Mouse (Mus musculus) megakaryocyte progenitor cell, adult 5-6 weeks (primary cell): ENCODE data around the gene Pdhx. TPM values are rescaled to one million over a fixed set of nuclear protein-coding genes. Genes with fewer than 3 reads are reported as not detected.

Experiments used
- ATAC-seq: replicated peaks from 2 replicates; pipeline ENCODE4 v1.8.0; 2016; ENCODE audit warnings: mild to moderate bottlenecking, moderate TSS enrichment, inconsistent platforms; ENCODE audit not compliant: poor library complexity
- total RNA-seq, 2 experiments: library from RNA; stranded (forward) in 1 of 2; stranded (reverse) in 1 of 2; fragments of 157-497, 149-512 nt in 1 of 2; fragments of 200-1000 nt in 1 of 2; gene quantifications; 2 replicates each; pipeline versions ENCODE4 v1.2.3 to v1.2.4; 2015 to 2017

The Pdhx gene
- total RNA-seq (2015) (17.9 and 20.9 TPM in 2 replicates), total RNA-seq (2017) (28.7 and 29.1 TPM in 2 replicates)

- peak; percentile 94 for ATAC-seq
Observed at GRCm38 (mm10) chr2:103073219-103073982, at the start of gene Pdhx, which contains the start of gene Apip. Gene Pdhx (minus strand): TSS chr2:103073513. Gene Apip (plus strand): TSS chr2:103073675.

GRCm38 (mm10) chr2:103119197-103119854 lies 46.0 kb upstream of the Pdhx start:
- peak; percentile 94 for ATAC-seq

- peak; percentile 32; the same call in 1 of the 2 replicates for ATAC-seq
Observed at GRCm38 (mm10) chr2:103118324-103119196, 45.2 kb upstream of the Pdhx start.

GRCm38 (mm10) chr2:103117212-103117611 lies 43.9 kb upstream of the Pdhx start:
- ATAC-seq: no peak

- ATAC-seq: no peak
Observed at GRCm38 (mm10) chr2:103111669-103112068, 38.4 kb upstream of the Pdhx start.

GRCm38 (mm10) chr2:103106172-103106571 lies 32.9 kb upstream of the Pdhx start:
- ATAC-seq: no peak

GRCm38 (mm10) chr2:103102595-103102994 lies 29.3 kb upstream of the Pdhx start:
- no peak for ATAC-seq

GRCm38 (mm10) chr2:103089521-103089920 lies 16.2 kb upstream of the Pdhx start:
- ATAC-seq: no peak

GRCm38 (mm10) chr2:103088099-103088498 lies 14.8 kb upstream of the Pdhx start:
- no peak for ATAC-seq

GRCm38 (mm10) chr2:103086432-103086831 lies 13.1 kb upstream of the Pdhx start:
- ATAC-seq: peak; percentile 61

- ATAC-seq: no peak
Observed at GRCm38 (mm10) chr2:103085633-103086032, 12.3 kb upstream of the Pdhx start.

GRCm38 (mm10) chr2:103084451-103084850 lies 11.1 kb upstream of the Pdhx start:
- ATAC-seq: peak; percentile 61; the same call in 1 of the 2 replicates

GRCm38 (mm10) chr2:103082853-103083252 lies 9.5 kb upstream of the Pdhx start:
- ATAC-seq: no peak

GRCm38 (mm10) chr2:103081706-103082105 lies 8.4 kb upstream of the Pdhx start:
- ATAC-seq: no peak

GRCm38 (mm10) chr2:103081117-103081516 lies 7.8 kb upstream of the Pdhx start:
- no peak for ATAC-seq

- no peak for ATAC-seq
Observed at GRCm38 (mm10) chr2:103070586-103070985, 2.7 kb downstream of the Pdhx start.

GRCm38 (mm10) chr2:103069752-103070405 lies 3.4 kb downstream of the Pdhx start:
- ATAC-seq: no peak

GRCm38 (mm10) chr2:103068602-103069001 lies 4.7 kb downstream of the Pdhx start:
- no peak for ATAC-seq

GRCm38 (mm10) chr2:103067552-103068207 lies 5.6 kb downstream of the Pdhx start:
- no peak for ATAC-seq
